Mouse (Mus musculus) ES-Bruce4 (cell line): ENCODE measurements around the gene Dennd2c. TPM values are rescaled to one million over a fixed set of nuclear protein-coding genes. Genes with fewer than 3 reads are reported as not detected.

Experiments
- H3K27ac ChIP-seq: 2 replicates; pipeline ENCODE4 v1.5.1; 2012; ENCODE audit warnings: low read length, inconsistent platforms; ENCODE audit not compliant: insufficient read depth
- H3K27me3 ChIP-seq: 2 replicates; pipeline ENCODE4 v1.6.1; 2012; ENCODE audit warnings: mild to moderate bottlenecking, low read length, inconsistent platforms; ENCODE audit not compliant: control insufficient read depth, poor library complexity, insufficient read depth, severe bottlenecking
- H3K36me3 ChIP-seq: 2 replicates; pipeline ENCODE4 v1.6.1; 2012; ENCODE audit warnings: inconsistent platforms, mild to moderate bottlenecking, low read length, moderate library complexity; ENCODE audit not compliant: control insufficient read depth, poor library complexity, insufficient read depth, severe bottlenecking
- H3K4me1 ChIP-seq: one replicate; pipeline ENCODE4 v1.8.1; 2011; ENCODE audit warnings: low read length; ENCODE audit not compliant: control insufficient read depth, insufficient read depth
- H3K4me3 ChIP-seq: 2 replicates; pipeline ENCODE4 v1.5.1; 2011; ENCODE audit warnings: low read depth, mild to moderate bottlenecking, low read length
- H3K9ac ChIP-seq: 2 replicates; pipeline ENCODE4 v1.6.1; 2012; ENCODE audit warnings: low read depth, mild to moderate bottlenecking, inconsistent platforms; ENCODE audit not compliant: poor library complexity, severe bottlenecking
- H3K9me3 ChIP-seq: replicated peaks from 2 replicates; pipeline ENCODE4 v1.6.1; 2012; ENCODE audit warnings: mild to moderate bottlenecking, low read length, inconsistent platforms; ENCODE audit not compliant: control insufficient read depth, poor library complexity, insufficient read depth, severe bottlenecking
- CTCF ChIP-seq: IDR thresholded peaks from one replicate; pipeline ENCODE4 v1.8.1; 2011; ENCODE audit warnings: low read depth, low read length
- EP300 ChIP-seq: IDR thresholded peaks from 2 replicates; pipeline ENCODE4 v1.6.1; 2011; ENCODE audit warnings: low read depth, low read length; ENCODE audit not compliant: insufficient read depth
- POLR2A ChIP-seq: IDR thresholded peaks from one replicate; pipeline ENCODE4 v1.8.1; 2011; ENCODE audit warnings: low read length; ENCODE audit not compliant: insufficient read depth
- polyA plus RNA-seq: library from polyadenylated mRNA; stranded (reverse); fragments of >200 nt; gene quantifications from 2 replicates; pipeline ENCODE4 v1.2.4, GENCODE M21; 2011; ENCODE audit warnings: low read depth; ENCODE audit not compliant: missing spikeins, insufficient read depth, insufficient read length

Dennd2c gene
- polyA plus RNA-seq: 22.4 and 22.9 TPM in 2 replicates

- Histone ChIP-seq H3K4me3 (peak within 1 kb of the TSS; percentile 80), H3K9me3 (no peaks in the 10 kb centered on the region), H3K36me3 (no peaks in the 10 kb centered on the region), H3K27ac (no peak within 1 kb of the TSS), H3K27me3 (no peaks in the 10 kb centered on the region), H3K4me1 (peaks cover 1% of the 10 kb centered on the region), H3K9ac (peak within 1 kb of the TSS; percentile 70)
- TF ChIP-seq EP300: 0 out of 2 replicates have a peak, but pooled peaks have one; percentile 35
- no peak for TF ChIP-seq CTCF
These were observed at the start of gene Dennd2c for GRCm38 (mm10) chr3:103102454-103103390. Dennd2c (plus strand) TSS chr3:103102604.

GRCm38 (mm10) chr3:103056016-103056595, 46.3 kb upstream of the Dennd2c start:
- Histone ChIP-seq H3K27me3 (no peaks in the 10 kb centered on the region), H3K9ac (no peak overlapping the region), H3K4me3 (no peak overlapping the region), H3K27ac (no peak overlapping the region), H3K36me3 (peaks cover 63% of the 10 kb centered on the region), H3K4me1 (no peaks in the 10 kb centered on the region), H3K9me3 (no peaks in the 10 kb centered on the region)
- no peak for TF ChIP-seq CTCF
- no peak for TF ChIP-seq POLR2A
- TF ChIP-seq EP300: no peak

DNA sequence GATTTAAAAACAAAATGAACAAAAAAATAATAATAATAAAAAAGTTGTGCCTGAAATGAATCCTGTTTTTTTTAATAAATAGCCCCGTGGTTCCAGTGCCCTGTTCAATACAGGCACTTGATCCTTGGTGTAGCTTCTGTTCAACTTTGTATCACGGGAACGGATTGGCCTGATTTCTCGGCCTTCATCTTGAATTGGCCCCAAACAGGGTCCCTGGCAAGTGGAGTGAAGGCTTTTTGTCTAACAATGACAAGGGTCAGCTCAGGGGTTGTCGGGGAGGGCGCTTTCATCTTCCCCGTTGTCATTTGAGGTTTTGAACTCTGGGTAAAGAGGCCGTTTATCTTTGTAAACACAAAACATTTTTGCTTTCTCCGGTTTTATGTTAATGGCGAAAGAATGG, 44.7 kb upstream of the Dennd2c start:
- peaks cover 60% of the 10 kb centered on the region for H3K36me3 ChIP-seq

DNA sequence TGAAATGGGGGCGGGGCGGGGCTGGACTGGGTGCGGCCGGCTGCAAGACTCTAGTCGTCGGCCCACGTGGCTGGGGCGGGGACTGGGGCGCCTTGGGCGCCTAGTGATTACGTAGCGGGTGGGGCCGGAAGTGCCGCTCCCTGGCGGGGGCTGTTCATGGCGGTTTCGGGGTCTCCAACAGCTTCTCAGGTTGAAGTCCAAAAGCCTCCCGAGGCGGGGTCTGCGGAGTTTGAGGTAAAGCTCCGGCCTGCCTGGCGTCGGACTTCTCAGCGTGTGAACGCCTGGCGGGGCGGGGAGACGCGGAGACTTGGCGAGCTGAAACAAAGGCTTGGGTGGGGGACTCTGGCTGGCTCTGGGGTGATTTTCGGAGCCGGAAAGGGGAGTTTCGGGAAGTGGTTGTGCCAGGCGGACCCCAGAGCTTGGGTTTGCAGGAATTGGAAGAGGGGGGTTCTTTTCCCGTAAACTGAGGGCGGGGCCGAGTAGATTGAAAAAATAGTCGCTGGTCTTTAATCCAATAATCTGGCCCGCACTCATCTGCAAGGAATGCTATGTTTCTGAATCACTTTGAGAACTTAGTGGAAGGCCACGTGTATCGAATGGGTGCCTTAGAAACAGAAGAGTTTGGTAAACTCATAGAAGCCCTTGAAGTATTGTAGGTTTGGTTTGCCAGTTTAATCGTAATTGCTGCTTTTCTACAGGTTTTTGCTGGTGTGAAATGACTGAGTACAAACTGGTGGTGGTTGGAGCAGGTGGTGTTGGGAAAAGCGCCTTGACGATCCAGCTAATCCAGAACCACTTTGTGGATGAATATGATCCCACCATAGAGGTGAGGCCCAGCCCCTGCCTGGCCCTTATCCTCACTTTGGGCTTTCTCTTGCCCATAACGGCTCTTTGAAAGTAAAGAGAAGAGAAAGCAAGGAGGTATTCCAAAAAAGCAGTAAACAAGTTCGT, 43.9 kb upstream of the Dennd2c start, which contains the start of gene Nras:
Nras (plus strand) TSS at position 79 of the 951 bp plus-strand sequence.
- H3K27ac ChIP-seq: peak within 1 kb of the TSS; percentile 86
- TF ChIP-seq EP300: no peak
- H3K4me1 ChIP-seq: no peaks in the 10 kb centered on the region
- peaks cover 61% of the 10 kb centered on the region for H3K36me3 ChIP-seq
- no peaks in the 10 kb centered on the region for H3K27me3 ChIP-seq
- peak within 1 kb of the TSS; percentile 85 for H3K4me3 ChIP-seq
- peak within 1 kb of the TSS; percentile 99 for H3K9ac ChIP-seq
- H3K9me3 ChIP-seq: no peaks in the 10 kb centered on the region

More for the DNA sequence above, 44.7 kb upstream of the Dennd2c start:
- Histone ChIP-seq H3K27ac (no peak overlapping the region), H3K27me3 (no peaks in the 10 kb centered on the region), H3K9me3 (no peaks in the 10 kb centered on the region), H3K4me3 (no peak overlapping the region), H3K4me1 (no peaks in the 10 kb centered on the region), H3K9ac (no peak overlapping the region; the same call in 1 of the 2 replicates)
- TF ChIP-seq POLR2A (no peak), EP300 (no peak), CTCF (no peak)

DNA sequence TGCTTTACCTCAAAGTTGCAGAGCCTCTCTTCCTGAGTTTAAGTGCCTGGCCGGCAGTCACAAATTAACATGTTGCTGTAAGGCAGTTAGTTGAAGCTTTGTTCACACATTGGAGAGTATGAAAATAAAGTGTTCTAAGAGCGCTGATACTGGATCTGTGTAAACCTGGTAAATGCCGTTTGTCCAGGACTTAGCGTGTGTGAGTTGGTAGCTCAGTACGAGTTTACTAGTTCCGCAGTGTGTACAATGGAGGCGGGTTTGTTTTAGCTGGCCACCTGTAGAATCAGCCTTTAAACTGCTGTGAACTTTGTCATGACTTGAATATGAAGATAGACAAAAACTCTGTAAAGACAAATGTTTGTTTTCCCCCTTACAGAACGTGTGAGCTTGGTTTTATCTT, 35.5 kb upstream of the Dennd2c start:
- TF ChIP-seq POLR2A (no peak), CTCF (no peak), EP300 (no peak)
- no peak overlapping the region for H3K27ac ChIP-seq
- no peak overlapping the region for H3K4me3 ChIP-seq
- no peak overlapping the region for H3K9ac ChIP-seq
- no peaks in the 10 kb centered on the region for H3K27me3 ChIP-seq
- H3K9me3 ChIP-seq: no peaks in the 10 kb centered on the region
- H3K4me1 ChIP-seq: no peaks in the 10 kb centered on the region
- peaks cover 54% of the 10 kb centered on the region for H3K36me3 ChIP-seq
